Mouse (Mus musculus) layer of hippocampus, postnatal 14 days (tissue): ENCODE measurements around the gene Gnaq. TPM values are rescaled to one million over a fixed set of nuclear protein-coding genes. Genes with fewer than 3 reads are reported as not detected.
"Not testable (repeated sequence)": the region's sequence is repeated elsewhere in the genome, so short reads cannot be mapped to it uniquely, and the experiment has no call there.

Experiments
- DNase-seq, 2 experiments: peaks; one replicate each; pipeline ENCODE4 v3.0.0; 2021 to 2022; ENCODE audit warnings: low spot score in 2 of 2, mixed read lengths in 1 of 2
- total RNA-seq, 2 experiments: library from RNA; stranded (reverse); gene quantifications; 2 replicates each; pipeline ENCODE4 v1.2.3; 2021

Gene Gnaq
- total RNA-seq, 2 experiments from 2014 or later, result 206 TPM

DNA sequence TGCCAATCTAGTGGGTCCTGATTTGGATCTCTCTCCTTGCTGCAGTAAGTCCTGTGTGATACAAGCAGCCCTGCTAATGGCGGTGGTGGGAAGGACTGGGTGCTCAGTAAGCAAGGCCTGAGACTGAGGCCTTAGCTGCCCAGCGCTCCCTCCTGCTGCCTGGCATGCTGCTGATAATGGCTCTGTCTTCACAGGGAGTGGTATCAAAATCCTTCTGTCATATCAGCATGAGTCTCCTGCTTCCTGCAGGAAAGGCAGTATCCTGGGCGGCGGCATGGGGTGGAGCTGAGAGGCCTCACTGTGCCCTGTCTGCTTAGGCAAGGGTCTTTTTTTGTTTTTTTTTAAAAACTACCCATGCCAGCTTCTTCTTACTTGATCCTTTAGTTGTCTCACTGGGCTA, 9.2 kb downstream of the Gnaq start:
- no peak for DNase-seq

DNA sequence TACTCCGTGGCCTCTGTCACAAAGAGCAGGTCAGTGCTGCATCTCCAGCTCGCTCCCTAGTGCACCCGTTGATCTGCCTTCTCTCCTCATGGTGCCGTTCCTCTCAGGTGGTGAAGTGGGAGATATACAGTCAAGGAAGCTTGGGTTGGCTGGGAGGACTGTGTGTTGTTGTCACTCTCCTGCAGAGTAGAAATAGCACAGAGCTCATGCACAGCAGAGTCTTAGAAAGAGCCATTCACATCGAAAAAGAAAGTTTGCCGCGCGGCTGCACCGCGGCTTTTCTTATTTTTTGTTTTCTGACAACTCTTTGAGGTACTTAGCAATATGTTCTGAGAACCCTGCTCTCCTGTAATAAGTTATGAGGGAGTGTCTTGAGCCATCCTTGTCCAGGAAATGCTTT, 10.4 kb downstream of the Gnaq start:
- DNase-seq, result no peak

DNA sequence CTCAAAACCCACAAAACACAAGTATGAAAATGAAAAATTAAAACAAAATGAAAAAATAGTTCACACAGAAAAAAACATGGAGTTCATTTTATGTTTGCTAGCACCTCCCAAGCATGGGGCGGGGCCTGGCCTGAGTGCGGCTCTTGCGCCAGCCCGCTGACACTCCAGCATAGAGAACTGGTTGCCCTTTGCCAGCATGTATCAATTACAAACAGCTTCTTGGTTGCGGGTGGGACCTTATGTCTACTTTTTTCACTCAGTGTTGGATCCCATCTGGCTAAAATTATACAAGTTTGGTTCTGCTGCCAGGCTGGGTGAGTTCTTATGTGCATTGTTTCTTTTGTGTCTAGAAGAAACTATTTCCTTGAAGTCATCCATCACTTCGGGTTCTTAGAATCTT, 14.8 kb downstream of the Gnaq start:
- no peak for DNase-seq

DNA sequence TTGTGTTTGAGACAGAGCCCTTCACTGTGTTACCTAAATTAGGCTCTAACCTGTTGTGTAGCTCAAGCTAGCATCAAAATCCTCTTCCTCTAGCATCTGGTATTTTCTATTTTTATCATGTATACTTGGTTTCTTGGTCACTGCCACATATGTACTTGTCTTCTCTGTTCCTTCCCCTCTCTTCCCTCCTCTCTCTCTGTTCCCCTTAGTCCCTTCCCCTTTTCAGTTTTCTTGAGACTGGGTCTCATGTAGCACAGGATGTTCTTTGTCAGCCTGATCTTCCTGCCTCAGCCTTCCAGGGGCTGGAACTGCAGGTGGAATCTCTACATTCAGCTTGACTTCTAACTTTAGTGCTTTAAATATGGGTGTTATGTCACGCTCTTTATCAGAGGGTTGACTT, 16.5 kb downstream of the Gnaq start:
- no peak for DNase-seq

DNA sequence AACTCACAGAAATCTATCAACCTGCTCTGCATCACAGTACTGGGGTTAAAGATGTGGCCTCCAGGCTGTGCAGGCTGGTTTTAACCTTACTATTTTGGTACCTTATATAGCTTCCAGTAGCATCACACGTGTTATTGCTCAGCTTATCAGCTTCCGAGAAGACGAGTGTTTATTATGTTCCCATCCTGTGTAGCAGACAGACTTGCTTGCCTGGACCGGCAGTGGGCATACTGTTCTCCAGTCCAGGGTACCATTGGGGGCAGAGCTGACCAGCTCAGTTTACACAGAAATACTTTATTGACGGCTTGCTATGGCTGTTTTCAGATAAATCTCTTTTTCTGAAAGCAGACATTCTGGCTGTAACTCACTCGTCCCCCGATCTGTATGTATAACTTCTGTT, 17.7 kb downstream of the Gnaq start:
- no peak for DNase-seq

DNA sequence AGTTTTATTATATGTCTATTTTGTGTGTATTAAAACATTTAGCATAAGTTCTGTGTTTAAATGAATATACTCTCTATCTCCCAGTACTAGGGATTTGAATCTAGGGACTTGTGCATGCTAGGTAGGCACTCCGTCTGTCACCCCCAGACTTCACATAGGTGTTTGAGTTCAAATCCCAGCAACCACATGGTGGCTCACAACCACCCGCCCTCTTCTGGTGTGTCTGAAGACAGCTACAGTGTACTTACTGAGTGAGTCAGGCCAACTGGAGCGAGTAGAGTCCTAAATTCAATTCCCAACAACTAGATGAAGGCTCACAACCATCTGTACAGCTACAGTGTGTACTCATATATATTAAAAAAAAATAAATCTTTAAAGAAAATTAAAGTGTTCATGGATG, 21.2 kb downstream of the Gnaq start:
- DNase-seq, result no peak

DNA sequence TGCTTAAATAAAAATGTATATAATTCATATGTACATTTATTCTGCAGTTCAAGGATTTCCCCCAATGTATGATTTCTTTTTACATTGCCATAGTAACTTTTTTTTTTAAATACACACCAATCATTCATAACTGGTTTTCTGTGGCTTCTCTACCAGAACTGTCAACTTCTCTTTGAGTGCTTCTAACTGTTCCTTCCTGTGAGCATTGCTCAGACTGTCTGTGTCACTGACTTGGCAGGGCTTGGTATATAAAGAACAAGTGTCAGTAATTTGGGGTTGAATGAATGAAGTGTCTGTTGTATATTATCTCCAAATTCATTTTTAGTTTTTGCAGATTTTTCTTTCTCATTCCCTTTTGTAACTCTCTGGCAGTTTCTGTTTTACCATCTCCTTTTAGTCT, 21.8 kb downstream of the Gnaq start:
- DNase-seq, result no peak

DNA sequence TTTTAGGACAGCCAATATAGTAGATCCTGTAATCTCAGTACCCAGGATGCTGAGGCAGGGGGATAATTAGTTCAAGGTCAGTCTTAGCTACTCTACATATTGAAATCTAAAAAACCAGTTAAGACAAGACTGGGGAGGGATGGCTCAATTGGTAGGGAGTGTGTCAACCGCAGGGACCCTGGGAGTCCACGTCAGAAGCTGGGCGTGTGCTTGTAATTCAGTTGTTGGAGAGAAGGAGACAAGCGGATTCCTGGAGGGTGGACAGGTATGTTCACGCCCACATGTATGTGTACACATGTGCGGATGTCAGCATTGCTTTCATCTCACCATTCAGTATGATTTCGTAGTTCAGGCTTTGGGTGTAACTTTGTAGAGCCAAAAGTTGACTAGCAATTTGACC, 24.5 kb downstream of the Gnaq start:
- no peak for DNase-seq

DNA sequence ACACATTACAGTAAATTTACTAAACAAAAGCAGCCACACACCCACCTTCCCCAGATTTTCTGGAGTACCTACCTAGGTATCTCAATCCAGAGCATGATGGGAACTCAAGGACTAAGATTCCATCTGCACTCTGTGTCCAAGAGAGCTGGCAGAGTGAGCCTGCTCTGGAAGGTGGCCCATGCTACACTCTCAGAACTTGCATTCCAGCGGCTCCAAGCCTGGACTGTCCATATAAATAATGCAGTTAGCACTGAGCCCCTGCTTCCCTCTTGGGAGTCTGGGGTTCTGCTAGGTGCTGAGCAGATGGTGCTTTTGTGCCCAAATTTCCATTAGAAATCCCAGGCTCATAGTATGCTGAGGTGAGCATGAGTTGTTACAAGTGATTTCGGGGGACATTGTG, 28.1 kb downstream of the Gnaq start:
- DNase-seq, result no peak

DNA sequence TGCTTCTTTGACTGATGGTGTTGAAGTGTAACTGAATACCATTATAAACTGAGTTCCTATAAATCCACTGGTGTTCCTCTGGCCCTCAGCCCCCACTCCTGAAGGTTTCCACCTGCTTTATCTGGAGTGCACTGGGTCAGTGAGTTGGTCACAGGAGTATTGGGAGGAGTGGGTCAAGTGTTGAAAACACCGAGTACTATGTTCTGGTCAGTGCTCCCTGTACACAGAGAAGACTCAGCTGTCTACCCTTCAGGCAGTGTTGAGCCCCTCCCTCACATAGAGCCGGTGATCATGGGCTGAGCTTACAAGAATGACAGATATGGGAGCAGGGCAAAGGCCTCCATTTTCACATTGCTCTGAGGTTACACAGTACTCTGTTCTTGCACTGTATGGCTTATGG, 28.6 kb downstream of the Gnaq start:
- no peak for DNase-seq

DNA sequence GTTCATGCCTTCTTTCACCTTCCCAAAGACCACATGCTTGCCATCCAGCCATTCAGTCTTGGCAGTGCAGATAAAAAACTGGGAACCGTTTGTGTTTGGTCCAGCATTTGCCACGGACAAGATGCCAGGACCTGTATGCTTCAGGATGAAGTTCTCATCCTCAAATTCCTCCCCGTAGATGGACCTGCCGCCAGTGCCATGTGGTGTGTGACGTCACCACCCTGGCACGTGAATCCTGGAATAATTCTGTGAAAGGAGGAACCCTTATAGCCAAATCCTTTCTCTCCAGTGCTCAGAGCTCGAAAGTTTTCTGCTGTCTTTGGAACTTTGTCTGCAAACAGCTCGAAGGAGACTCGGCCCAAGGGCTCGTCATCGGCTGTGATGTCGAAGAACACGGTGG, 31.8 kb downstream of the Gnaq start:
- DNase-seq, result not testable (repeated sequence)

DNA sequence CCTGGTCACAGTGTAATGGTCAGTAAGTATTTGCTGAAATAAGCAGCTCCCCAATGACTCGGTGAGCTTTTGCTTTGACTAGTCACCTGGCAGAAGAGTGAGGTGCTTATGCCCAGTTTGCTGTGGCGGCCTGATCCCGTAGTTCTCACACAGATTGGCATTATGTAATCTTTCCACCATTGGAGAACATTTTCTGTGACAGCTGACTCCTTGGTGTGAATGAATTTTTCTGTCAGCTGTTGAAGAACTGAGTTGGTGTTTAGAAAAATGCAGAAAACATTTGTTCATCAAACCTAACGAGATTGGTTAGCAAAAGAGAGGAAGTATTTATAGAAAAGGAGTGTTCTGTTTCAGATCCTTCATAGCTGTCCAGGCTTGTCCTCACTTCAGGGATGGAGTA, 34.6 kb downstream of the Gnaq start:
- peak; percentile 27 to 74 for DNase-seq

DNA sequence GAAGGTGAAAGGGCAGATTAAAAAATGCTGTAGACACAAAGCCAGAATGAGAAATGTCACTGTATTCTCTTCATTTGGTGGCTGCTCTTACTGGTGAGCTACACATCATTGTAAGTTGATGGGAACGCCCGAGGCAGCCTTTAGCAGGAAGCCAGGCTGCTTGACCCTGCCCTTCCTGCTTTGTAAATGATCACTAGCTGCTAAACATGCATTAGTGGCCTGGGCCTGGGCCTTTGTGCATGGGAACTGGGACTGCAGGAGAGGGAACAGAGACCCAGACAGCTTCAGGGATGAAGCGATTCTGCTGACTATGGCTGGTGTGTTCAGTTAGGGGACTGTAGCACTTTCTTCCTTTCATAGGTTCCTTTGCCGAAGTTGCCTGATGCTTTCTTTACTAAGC, 35.6 kb downstream of the Gnaq start:
- peak in 1 of 2 experiments; percentile 17 for DNase-seq

DNA sequence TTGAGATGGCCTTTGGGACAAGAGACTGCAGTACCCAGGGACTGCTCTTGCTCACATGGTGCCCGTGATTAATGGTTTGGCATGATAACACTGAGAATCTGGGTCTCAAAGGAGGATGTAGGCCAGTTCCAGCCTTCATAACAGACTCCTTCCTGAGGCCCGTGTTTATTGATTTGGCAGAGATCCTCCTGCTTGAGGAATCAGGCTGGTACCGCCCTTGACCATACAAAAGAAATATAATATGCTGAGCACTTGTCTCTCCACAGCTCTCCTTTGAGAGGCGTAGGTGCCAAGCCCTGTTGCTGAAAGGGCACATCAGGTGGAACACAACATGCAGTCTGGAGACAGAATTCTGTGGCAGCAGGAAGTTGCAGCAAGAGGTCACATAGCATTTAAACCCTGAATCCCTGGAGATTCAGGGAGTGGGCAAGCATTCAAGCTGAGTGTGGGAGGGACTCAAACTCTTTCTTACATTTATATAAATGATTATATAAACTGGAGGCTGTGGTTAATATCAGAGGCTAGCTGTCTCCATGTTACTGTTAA, 36.1 kb downstream of the Gnaq start:
- no peak for DNase-seq

DNA sequence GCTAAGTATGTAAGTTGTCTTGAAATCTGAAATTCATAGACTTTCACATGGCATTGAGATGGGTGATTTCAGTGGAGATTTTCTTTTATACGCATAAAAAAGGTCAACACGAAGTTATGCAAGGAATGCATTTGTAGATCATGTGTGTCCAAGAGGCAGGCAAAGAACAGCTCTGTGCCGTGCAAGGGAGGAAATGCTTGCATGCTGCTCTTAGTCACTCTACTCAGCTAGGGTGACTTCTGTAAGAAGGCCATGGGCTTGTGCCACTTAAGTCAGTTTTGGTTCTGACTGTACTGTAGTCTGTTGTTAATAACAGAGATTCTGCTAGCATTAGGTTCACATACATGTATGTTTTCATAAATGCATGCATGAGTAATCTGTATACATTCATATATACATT, 38.1 kb downstream of the Gnaq start:
- no peak for DNase-seq

DNA sequence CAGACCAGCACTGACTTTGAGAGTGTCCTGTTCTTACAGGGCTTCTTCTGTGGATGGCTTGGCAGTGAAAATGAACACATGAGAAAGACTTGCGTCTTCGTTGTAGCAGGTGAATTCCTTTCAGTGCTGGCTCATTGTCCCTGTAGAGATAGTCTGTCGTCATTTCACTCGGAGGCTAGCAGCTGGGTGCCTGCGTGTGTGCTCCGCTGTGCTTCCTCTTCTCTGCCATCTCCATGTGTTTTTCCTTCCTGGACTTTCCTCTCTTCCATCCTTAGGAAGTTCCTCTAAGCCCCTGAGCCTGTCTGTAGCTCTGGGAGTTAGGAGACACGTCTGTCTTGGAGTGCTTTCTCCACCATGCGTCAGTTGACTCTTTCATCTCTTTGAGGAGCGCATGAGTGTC, 41.1 kb downstream of the Gnaq start:
- no peak for DNase-seq

DNA sequence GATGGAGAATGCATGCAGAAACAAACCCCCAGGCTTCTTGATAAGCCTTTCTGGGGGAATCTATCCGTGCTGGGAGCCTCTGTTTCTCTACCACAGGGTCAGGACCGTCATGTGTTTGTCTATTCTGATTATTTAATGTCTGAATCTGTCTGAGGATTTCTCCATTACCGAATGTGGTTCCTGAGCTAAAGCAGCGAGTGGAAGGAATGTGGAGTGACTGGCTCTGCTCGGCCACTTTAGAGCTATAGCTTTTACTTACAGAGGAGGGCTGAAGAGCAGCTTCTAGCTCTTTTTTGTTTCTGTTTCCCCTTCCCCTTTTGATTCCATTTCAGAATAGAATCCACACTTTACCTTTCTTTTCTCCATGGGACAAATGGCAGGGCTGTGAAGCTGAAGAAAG, 43.8 kb downstream of the Gnaq start:
- DNase-seq, result no peak

DNA sequence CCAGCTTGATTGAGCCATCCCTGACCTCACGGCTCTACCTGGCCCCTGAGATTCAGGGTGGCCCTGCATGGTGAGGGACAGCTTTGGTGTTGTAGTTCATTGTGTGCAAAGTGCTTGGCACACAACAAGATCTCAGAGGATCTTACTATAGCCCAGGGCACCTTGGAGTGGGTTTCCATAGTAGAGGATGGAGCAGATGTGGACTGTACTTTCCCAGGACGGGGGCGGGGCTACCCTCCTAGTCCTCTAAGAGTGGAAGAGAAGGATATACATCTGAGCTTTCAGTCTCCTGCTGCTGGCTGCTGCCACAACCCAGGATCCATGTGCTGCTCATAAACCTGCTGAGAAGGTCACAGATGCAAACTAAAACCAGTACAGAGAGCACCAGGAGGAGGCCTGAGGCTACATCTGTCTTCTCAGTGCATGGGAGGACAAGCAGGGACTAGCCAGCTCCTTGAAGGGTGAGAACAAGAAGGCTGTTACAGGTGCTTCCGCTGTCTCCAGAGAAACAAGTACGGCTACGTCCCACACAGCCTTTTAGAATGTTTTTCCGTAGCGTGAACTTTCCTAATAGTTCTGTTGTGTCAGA, 44.6 kb downstream of the Gnaq start:
- no peak for DNase-seq

DNA sequence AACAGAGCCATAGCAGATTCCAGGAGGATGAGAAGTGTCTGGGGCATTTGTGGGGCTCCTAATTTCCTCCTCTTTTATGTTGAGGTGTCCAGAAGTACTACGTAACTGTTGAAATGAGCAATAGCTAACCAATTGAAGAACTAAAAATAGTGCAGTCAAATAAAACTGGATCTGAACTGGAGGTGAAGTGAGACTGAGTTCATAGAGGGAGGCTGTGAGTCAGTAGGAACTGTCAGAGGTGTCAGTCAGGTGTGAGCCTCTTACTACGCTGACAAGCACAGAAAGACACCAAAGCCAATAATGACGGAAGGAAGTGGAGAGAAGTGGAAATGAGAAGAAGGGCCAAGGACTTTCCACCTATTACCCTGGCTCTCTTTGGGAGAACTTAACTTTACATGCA, 48.6 kb downstream of the Gnaq start:
- DNase-seq, result no peak

DNA sequence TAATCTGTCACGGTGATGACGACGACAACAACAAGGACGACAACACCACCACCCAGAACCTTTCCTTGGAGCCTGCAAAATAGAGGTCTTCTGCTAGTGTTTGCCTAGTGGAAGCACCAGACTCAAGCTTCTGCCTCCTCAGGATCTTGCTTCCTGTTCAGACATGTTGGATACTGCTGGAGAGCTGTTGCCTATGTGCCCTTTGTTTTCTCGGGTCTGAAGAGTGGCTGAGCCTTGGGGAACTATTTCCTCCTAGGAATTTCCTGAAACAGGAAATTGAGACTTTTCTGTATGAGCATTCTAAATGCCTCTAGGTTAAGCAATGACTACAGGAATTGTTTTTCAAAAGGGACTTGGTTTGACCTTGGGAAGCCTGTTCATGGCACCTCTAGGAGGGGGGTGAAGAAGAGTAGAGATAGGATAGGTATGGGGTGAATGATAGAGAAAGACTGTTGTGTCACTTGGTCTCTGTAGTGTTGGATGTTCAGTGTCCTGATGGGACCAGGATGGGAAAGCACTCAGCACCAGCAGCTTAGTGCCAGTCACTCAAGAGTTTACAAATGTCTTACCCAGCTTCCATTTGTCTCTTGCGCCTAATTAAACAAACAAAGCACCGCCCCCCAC, 49.3 kb downstream of the Gnaq start:
- DNase-seq, result no peak

DNA sequence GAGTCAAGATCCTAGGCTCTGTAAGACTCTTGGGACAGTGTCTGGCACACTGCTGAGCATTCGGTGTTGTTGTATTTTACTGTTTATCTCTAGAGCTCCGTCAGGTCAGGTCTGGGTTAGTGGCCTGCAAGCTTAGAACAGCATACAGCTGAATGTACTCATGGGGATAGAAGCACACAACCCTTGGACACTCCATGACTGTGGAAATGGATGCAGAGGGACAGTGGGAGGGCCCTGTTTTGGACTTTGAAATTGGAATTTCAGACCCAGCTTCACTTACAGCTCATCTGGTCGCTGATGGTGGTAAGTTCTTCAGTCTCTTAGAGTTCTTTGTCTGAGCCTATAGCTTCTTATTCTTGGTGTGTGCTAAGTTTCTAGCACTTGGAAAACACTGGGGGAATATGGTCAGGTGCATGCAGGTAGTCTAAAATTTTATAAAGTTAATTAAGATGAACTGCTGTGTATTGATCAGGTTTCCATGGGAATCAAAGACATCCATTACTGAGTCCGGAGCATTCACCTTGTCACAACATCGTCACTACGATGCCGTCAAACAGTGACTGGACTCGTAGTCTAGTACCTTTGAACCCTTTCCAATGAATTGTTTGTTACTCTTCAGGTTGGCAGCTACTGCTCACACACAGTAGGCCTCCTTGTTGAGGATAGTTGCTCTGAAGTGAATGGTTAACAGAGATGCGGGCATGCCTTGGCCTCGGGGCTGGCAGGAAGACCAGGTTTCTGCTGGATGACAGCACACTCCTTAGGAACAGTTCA, 51.1 kb downstream of the Gnaq start:
- DNase-seq, result no peak

DNA sequence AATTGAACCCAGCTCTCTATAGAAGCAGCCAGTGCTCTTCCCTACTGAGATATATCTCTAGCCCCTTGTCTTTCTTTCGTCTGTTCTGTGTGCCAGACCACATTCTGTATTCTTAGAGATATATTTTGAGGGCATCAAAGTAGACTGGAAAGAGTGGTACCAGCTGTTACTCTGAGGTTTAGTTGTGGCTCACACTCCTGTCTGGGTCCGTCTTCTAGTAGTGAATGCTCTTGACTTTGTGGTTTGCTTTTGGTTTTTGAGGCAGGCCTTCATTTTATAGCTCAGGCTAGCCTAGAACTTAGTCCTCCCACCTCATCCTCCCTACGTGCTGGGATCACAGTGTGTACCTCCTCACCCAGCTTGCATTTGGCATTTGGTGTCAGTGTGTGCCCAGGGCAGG, 54.4 kb downstream of the Gnaq start:
- no peak for DNase-seq

DNA sequence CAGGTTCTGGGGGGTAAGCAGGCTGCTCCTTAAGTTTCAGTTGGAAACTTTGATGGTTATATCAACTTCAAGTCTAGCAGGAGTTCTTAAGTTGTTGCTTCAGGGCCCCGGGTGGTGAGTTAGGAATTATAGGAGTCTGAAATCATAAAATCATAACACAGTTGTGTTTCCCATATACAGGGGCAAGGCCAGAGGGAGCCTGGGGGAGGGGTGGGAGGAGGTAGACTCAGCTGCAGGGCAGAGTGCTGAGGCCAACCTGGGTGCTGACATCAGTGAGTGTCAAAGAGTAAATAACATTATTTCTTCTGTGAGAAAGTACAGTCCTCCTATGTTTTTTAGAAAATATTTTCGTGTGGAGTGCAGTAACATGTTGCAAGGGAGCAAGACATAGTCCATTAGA, 55.3 kb downstream of the Gnaq start:
- DNase-seq, result no peak
